Mouse (Mus musculus) erythroblast, embryonic 14.5 days (primary cell): ENCODE results near the gene Plcd1.

Experiments
- GATA1 ChIP-seq: IDR thresholded peaks from 2 replicates; pipeline ENCODE4 v1.6.1; 2012; ENCODE audit warnings: low read length, inconsistent platforms, mixed read lengths
- TAL1 ChIP-seq: IDR thresholded peaks from 3 replicates; pipeline ENCODE4 v1.6.1; 2012; ENCODE audit warnings: low read length, inconsistent platforms, mixed read lengths

GRCm38 (mm10) chr9:119034676-119035665 lies 58.3 kb downstream of the Plcd1 start:
- no peak for TF ChIP-seq TAL1
- no peak for TF ChIP-seq GATA1
